Mouse (Mus musculus) cortical plate, adult 2 months (tissue): ENCODE measurements at regions not wholly inside any gene's neighbourhood (a gene's known extent, or its start where the extent isn't known, plus 50 kb on each side); places are given as distances from the start of the nearest gene placed in this dataset.
A peak's percentile ranks its signal among the peaks of the same experiment; 100 is the strongest.

Experiments
- CTCF ChIP-seq: fragments of 200-500 bp; IDR thresholded peaks from 2 replicates; pipeline ENCODE4 v1.5.1; 2011; ENCODE audit warnings: mild to moderate bottlenecking, control low read depth, low read length; ENCODE audit not compliant: insufficient read depth; ENCODE audit errors: extremely low read depth
- POLR2A ChIP-seq: fragments of 200-500 bp; IDR thresholded peaks from 2 replicates; pipeline ENCODE4 v1.6.1; 2011; ENCODE audit warnings: mild to moderate bottlenecking, low read length, control low read depth; ENCODE audit not compliant: insufficient read depth; ENCODE audit errors: extremely low read depth

GRCm38 (mm10) chr6:61063129-61063528, 117.0 kb upstream of the Ccser1 start:
- TF ChIP-seq POLR2A = no peak
- TF ChIP-seq CTCF = peak; percentile 50; the same call in 1 of the 2 replicates
